Mouse (Mus musculus) C2C12 (cell line): ENCODE measurements around the gene Ubtd2. TPM values are rescaled to one million over a fixed set of nuclear protein-coding genes. Genes with fewer than 3 reads are reported as not detected.

ENCODE experiments used
- H3K27me3 ChIP-seq: one replicate; pipeline ENCODE4 v1.6.1; 2011; ENCODE audit not compliant: control insufficient read depth, insufficient read depth, insufficient read length
- H3K36me3 ChIP-seq: one replicate; pipeline ENCODE4 v1.6.1; 2011; ENCODE audit not compliant: control insufficient read depth, insufficient read depth
- H3K4me3 ChIP-seq: one replicate; pipeline ENCODE4 v1.5.1; 2011; ENCODE audit warnings: mild to moderate bottlenecking, control low read depth; ENCODE audit not compliant: poor library complexity, insufficient read depth, severe bottlenecking
- H3K79me2 ChIP-seq: one replicate; pipeline ENCODE4 v1.6.1; 2011; ENCODE audit not compliant: control insufficient read depth, insufficient read depth
- H3K79me3 ChIP-seq: one replicate; pipeline ENCODE4 v1.6.1; 2011; ENCODE audit warnings: low read depth, control low read depth
- H3ac ChIP-seq: one replicate; pipeline ENCODE3; 2011; ENCODE audit warnings: low read depth; ENCODE audit not compliant: control insufficient read depth, insufficient read length
- CEBPB ChIP-seq: IDR thresholded peaks from one replicate; pipeline ENCODE4 v1.6.1; 2011; ENCODE audit warnings: low read depth, mild to moderate bottlenecking, control low read depth, moderate library complexity
- CTCF ChIP-seq: IDR thresholded peaks from one replicate; pipeline ENCODE4 v1.5.1; 2011; ENCODE audit not compliant: control insufficient read depth, insufficient read depth, insufficient read length
- FOSL1 ChIP-seq: IDR thresholded peaks from one replicate; pipeline ENCODE4 v1.8.0; 2011; ENCODE audit warnings: mild to moderate bottlenecking, low read length; ENCODE audit not compliant: poor library complexity, insufficient read depth, severe bottlenecking
- MAX ChIP-seq: IDR thresholded peaks from one replicate; pipeline ENCODE4 v1.6.1; 2011; ENCODE audit warnings: mild to moderate bottlenecking, control low read depth
- MYOD1 ChIP-seq: IDR thresholded peaks from one replicate; pipeline ENCODE4 v1.6.1; 2011; ENCODE audit warnings: low read depth; ENCODE audit not compliant: control insufficient read depth, insufficient read length
- MYOG ChIP-seq: IDR thresholded peaks from one replicate; pipeline ENCODE4 v1.6.1; 2011; ENCODE audit not compliant: control insufficient read depth, insufficient read length; ENCODE audit errors: extremely low read depth
- USF1 ChIP-seq: IDR thresholded peaks from one replicate; pipeline ENCODE4 v1.6.1; 2011; ENCODE audit warnings: low read depth, mild to moderate bottlenecking, control low read depth, moderate library complexity
- polyA plus RNA-seq: library from polyadenylated mRNA; unstranded; fragments of >200 nt; fragmentation: generic; extraction: Trizol; gene quantifications from one replicate; pipeline ENCODE4 v1.2.1, GENCODE M21; 2012; ENCODE audit warnings: missing spikeins

Ubtd2 gene
- polyA plus RNA-seq, 1 experiment: 14.3 TPM

DNA sequence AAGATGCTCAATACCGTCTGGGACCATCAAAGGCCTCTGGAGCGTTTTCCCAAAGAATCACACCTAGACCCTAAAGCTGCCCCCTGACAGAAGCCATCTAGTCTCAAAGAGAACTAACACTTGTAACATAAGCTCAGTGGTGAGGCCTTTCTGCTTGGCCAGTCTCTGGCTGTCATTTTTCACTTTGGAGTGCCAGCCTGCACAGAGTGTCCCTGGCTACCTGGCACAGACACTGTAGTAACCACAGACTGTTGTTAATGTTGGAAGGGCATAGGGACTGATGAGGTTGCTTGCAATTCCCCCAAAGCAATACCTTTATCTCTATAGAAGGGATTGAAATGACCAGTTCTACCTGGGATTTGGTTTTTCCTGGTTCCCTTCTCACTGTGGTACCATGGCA lies 66.1 kb downstream of the Ubtd2 start:
- peaks cover 21% of the 10 kb centered on the region for H3K36me3 ChIP-seq

DNA sequence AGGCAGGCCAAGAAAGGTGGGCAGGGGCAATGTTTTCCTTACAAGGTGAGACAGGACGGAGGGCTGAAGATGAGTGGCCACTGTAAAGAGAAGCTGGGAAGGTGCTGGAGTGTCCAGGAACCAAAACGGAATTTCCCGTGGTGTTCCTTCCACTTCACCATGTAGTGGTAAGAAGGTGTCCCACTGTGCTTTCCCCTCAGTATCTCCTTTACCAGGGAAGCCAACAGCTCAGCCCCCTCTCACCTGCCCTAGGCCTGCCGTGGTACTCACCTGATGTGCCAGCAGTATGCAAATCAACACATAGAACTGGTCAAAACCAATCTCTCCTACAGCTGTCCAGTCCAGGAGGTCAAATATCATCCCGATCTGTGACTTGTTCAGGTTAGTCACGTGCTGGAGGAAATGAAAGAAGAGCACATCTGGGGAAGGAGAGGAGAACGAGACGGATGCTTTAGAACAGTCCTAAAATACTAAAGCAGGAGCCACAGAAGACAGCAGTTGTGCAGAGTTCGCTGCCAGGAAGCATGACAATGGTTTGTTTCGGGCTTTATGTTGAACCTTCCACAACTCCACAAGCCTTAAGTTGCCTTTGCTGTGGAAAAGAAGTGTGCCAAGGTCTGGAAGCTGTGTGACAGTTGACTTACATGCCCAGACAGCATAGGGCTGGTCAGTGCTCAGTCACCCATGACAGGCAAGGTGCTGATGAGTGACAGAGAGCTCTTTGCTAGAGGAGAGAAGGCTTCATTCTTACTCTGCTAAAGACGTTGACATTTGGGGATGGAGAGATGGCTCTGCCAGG lies 69.2 kb downstream of the Ubtd2 start:
- TF ChIP-seq MYOD1 (no peak), MYOG (no peak), MAX (no peak), CTCF (no peak), USF1 (no peak), CEBPB (no peak), FOSL1 (no peak)
- H3K4me3 ChIP-seq: no peak overlapping the region
- no peaks in the 10 kb centered on the region for H3K79me3 ChIP-seq
- H3K79me2 ChIP-seq: no peaks in the 10 kb centered on the region
- H3K36me3 ChIP-seq: peaks cover 9% of the 10 kb centered on the region
- H3K27me3 ChIP-seq: no peaks in the 10 kb centered on the region
- H3ac ChIP-seq: no peak overlapping the region

More for the DNA sequence above, 66.1 kb downstream of the Ubtd2 start:
- no peaks in the 10 kb centered on the region for H3K27me3 ChIP-seq
- no peak overlapping the region for H3K4me3 ChIP-seq
- no peak overlapping the region for H3ac ChIP-seq
- no peaks in the 10 kb centered on the region for H3K79me2 ChIP-seq
- no peaks in the 10 kb centered on the region for H3K79me3 ChIP-seq
- TF ChIP-seq MAX (no peak), MYOG (no peak), CTCF (no peak), MYOD1 (no peak), CEBPB (no peak), FOSL1 (no peak), USF1 (no peak)

GRCm38 (mm10) chr11:32527006-32527405 lies 71.8 kb downstream of the Ubtd2 start:
- Histone ChIP-seq H3K4me3 (no peak overlapping the region), H3K27me3 (no peaks in the 10 kb centered on the region), H3ac (no peak overlapping the region), H3K79me2 (no peaks in the 10 kb centered on the region), H3K79me3 (no peaks in the 10 kb centered on the region), H3K36me3 (no peaks in the 10 kb centered on the region)
- TF ChIP-seq MAX: no peak
- TF ChIP-seq MYOG: no peak
- no peak for TF ChIP-seq USF1
- TF ChIP-seq FOSL1: no peak
- no peak for TF ChIP-seq MYOD1
- TF ChIP-seq CEBPB: no peak
- TF ChIP-seq CTCF: no peak

DNA sequence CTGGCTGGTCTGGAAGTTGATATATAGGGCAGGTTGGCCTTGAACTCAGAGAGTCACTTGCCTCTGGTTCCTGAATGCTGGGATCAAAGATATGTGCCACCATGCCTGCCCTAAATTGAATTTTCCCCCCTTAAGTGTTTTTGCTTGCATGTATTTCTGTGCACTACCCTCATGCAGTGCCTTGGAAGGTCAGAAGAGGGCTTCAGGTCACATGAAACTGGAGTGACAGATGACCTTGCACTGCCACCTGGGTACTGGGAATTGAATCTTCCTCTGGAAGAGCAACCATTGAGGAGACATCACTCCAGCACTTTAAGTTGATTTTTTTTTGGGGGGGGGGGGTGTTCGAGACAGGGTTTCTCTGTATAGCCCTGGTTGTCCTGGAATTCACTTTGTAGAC lies 75.0 kb downstream of the Ubtd2 start:
- TF ChIP-seq MYOG (no peak), CTCF (no peak), FOSL1 (no peak), MYOD1 (no peak), USF1 (no peak), CEBPB (no peak), MAX (no peak)
- no peaks in the 10 kb centered on the region for H3K27me3 ChIP-seq
- peaks cover 17% of the 10 kb centered on the region for H3K79me2 ChIP-seq
- H3K36me3 ChIP-seq: no peaks in the 10 kb centered on the region
- H3K4me3 ChIP-seq: no peak overlapping the region
- H3ac ChIP-seq: no peak overlapping the region
- peaks cover 11% of the 10 kb centered on the region for H3K79me3 ChIP-seq

DNA sequence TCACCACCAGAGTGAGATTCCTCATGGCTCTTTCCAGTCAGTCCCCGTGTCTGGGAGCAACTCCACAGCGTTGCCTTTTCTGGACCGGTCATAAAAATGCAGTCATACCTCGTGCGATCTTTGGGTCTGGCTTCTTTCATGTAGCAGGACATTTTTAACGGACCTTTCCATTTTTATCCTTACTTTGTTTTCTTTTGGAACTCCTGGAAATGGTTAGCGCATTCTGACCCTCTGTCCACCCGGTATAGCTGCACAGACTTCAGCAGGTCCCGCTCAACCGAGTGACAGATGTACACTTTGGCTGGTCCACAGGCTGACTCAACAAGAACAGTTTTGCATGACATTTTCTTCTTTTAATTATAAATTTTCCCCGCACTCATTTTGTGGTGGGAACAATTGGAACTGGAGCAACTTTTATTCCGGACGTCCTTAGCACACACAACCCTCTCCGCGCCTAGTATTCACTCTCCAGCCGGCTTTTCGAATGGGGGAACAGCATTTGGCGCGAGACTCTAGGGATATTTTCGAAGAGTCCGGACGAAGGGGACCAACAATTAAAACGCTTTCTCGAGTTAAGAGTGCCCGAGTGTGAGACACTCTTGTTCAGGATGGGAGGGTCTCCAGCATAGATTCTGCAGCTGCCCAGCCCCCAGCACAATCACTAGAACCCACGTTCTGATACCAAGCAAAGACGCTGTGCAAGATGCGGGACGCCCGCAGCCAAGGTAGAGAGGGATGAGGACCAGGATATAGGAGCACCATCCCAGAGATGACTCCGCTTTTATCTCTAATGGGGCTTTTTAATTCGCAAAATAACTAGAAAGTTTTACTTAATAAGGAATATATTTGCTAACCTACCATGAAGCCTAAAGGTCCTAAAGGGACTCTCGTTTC lies 76.9 kb downstream of the Ubtd2 start, which contains the start of gene Efcab9:
Gene Efcab9, minus strand, starts transcription at position 211 of the 894 bp plus-strand sequence.
- H3K4me3 ChIP-seq: peak within 1 kb of the TSS; percentile 90
- no peaks in the 10 kb centered on the region for H3K27me3 ChIP-seq
- peaks cover 37% of the 10 kb centered on the region for H3K79me2 ChIP-seq
- H3ac ChIP-seq: peak within 1 kb of the TSS; percentile 94
- TF ChIP-seq MYOD1: no peak
- TF ChIP-seq CTCF: no peak
- TF ChIP-seq MYOG: no peak
- TF ChIP-seq USF1: no peak
- TF ChIP-seq FOSL1: no peak
- no peak for TF ChIP-seq CEBPB
- TF ChIP-seq MAX: no peak
- peaks cover 30% of the 10 kb centered on the region for H3K79me3 ChIP-seq
- no peaks in the 10 kb centered on the region for H3K36me3 ChIP-seq
